Mouse (Mus musculus) liver, embryonic 11.5 days (tissue): ENCODE data around the gene Hoxc5. TPM values are rescaled to one million over a fixed set of nuclear protein-coding genes. Genes with fewer than 3 reads are reported as not detected.

Experiments
- ATAC-seq: fragments of 200-750 bp; cut with Nextera tagmentation; replicated peaks from 2 replicates; pipeline ENCODE4 v1.8.0; 2017; ENCODE audit warnings: moderate number of reproducible peaks, mild to moderate bottlenecking, moderate TSS enrichment, moderate library complexity; ENCODE audit not compliant: low FRiP score
- DNase-seq: peaks from one replicate; pipeline ENCODE4 v3.0.0-alpha.2; 2017; ENCODE audit warnings: low spot score
- H3K27ac ChIP-seq: fragments of 300-500 bp; sonication (generic); 2 replicates; pipeline ENCODE4 v1.5.1; 2014; ENCODE audit warnings: mild to moderate bottlenecking, low read depth, low read length, control low read depth
- H3K27me3 ChIP-seq: fragments of 300-500 bp; sonication (generic); replicated peaks from 2 replicates; pipeline ENCODE4 v1.6.1; 2014; ENCODE audit warnings: low read length, mixed read lengths; ENCODE audit not compliant: control insufficient read depth, insufficient read depth
- H3K36me3 ChIP-seq: fragments of 300-500 bp; sonication (generic); 2 replicates; pipeline ENCODE4 v1.6.1; 2014; ENCODE audit warnings: mild to moderate bottlenecking, low read length, moderate library complexity, mixed read lengths; ENCODE audit not compliant: control insufficient read depth, insufficient read depth
- H3K4me1 ChIP-seq: fragments of 300-500 bp; sonication (generic); replicated peaks from 2 replicates; pipeline ENCODE4 v1.6.1; 2014; ENCODE audit warnings: low read length, mixed read lengths; ENCODE audit not compliant: control insufficient read depth, insufficient read depth
- H3K4me2 ChIP-seq: fragments of 300-500 bp; sonication (generic); 2 replicates; pipeline ENCODE4 v1.6.1; 2014; ENCODE audit warnings: mild to moderate bottlenecking, control low read depth, moderate library complexity
- H3K4me3 ChIP-seq: fragments of 300-500 bp; sonication (generic); 2 replicates; pipeline ENCODE4 v1.5.1; 2014; ENCODE audit warnings: low read depth, low read length, control low read depth
- H3K9ac ChIP-seq: fragments of 300-500 bp; sonication (generic); 2 replicates; pipeline ENCODE4 v1.6.1; 2014; ENCODE audit warnings: low read depth, low read length, control low read depth
- H3K9me3 ChIP-seq: fragments of 300-500 bp; sonication (generic); 2 replicates; pipeline ENCODE4 v1.6.1; 2016; ENCODE audit warnings: low read length, inconsistent platforms, mixed read lengths; ENCODE audit not compliant: control insufficient read depth
- WGBS: fragments of 180-500 bp; shearing (Covaris S2); extraction: QIAGEN DNeasy Blood & Tissue Kit; methylation state at CpG from one replicate; pipeline ENCODE4 v1.1.7; 2014; 5-methylcytosine and 5-hydroxymethylcytosine counted together
- polyA plus RNA-seq: library from polyadenylated mRNA; unstranded; fragments of >200 nt; fragmentation: Nextera tagmentation; extraction: Ambion mirVana; gene quantifications from 2 replicates; pipeline ENCODE4 v1.2.1, GENCODE M21; 2014

Gene Hoxc5
- polyA plus RNA-seq, 1 experiment from 2014 or later, result 4.1 TPM

GRCm38 (mm10) chr15:102963259-102963658 is 4.0 kb upstream of the Hoxc5 start:
- 4% methylated on average over 8 of the region's 8 CpGs for WGBS
- H3K36me3 ChIP-seq, result no peaks in the 10 kb centered on the region
- H3K27ac ChIP-seq, result no peak overlapping the region
- H3K27me3 ChIP-seq, result peaks cover 97% of the 10 kb centered on the region
- no peak for DNase-seq
- no peak for ATAC-seq
- no peak overlapping the region for H3K4me2 ChIP-seq
- peaks cover 3% of the 10 kb centered on the region; the same call in 1 of the 2 replicates for H3K4me1 ChIP-seq
- H3K4me3 ChIP-seq, result no peak overlapping the region
- no peak overlapping the region for H3K9ac ChIP-seq
- H3K9me3 ChIP-seq, result no peaks in the 10 kb centered on the region

- Histone ChIP-seq H3K9me3 (no peaks in the 10 kb centered on the region), H3K4me2 (no peak overlapping the region; the same call in 1 of the 2 replicates), H3K4me3 (no peak overlapping the region), H3K4me1 (peaks cover 3% of the 10 kb centered on the region; the same call in 1 of the 2 replicates), H3K36me3 (no peaks in the 10 kb centered on the region), H3K27ac (no peak overlapping the region), H3K9ac (no peak overlapping the region), H3K27me3 (peaks cover 97% of the 10 kb centered on the region)
- ATAC-seq (no peak), DNase-seq (no peak)
- 2% methylated on average over 28 of the region's 28 CpGs for WGBS
Measured at GRCm38 (mm10) chr15:102963671-102964640, 3.3 kb upstream of the Hoxc5 start.

GRCm38 (mm10) chr15:102965003-102965891 is 2.0 kb upstream of the Hoxc5 start:
- DNase-seq, result no peak
- no peak overlapping the region for H3K4me2 ChIP-seq

GRCm38 (mm10) chr15:102965892-102966775 is 1.1 kb upstream of the Hoxc5 start:
- ATAC-seq (no peak), DNase-seq (no peak)
- Histone ChIP-seq H3K4me1 (peaks cover 3% of the 10 kb centered on the region; the same call in 1 of the 2 replicates), H3K9ac (no peak overlapping the region), H3K9me3 (no peaks in the 10 kb centered on the region), H3K27me3 (peaks cover 98% of the 10 kb centered on the region), H3K27ac (no peak overlapping the region), H3K4me3 (no peak overlapping the region), H3K4me2 (peak overlapping the region; percentile 31; the same call in 1 of the 2 replicates), H3K36me3 (no peaks in the 10 kb centered on the region)
- 4% methylated on average over 30 of the region's 30 CpGs for WGBS

More at GRCm38 (mm10) chr15:102965003-102965891, 2.0 kb upstream of the Hoxc5 start:
- Histone ChIP-seq H3K9me3 (no peaks in the 10 kb centered on the region), H3K9ac (no peak overlapping the region), H3K27ac (no peak overlapping the region), H3K36me3 (no peaks in the 10 kb centered on the region), H3K4me1 (peaks cover 3% of the 10 kb centered on the region; the same call in 1 of the 2 replicates), H3K4me3 (no peak overlapping the region), H3K27me3 (peaks cover 98% of the 10 kb centered on the region)
- ATAC-seq, result no peak
- WGBS, result 4% methylated on average over 26 of the region's 26 CpGs

- DNase-seq, result peak; percentile 36
- Histone ChIP-seq H3K4me1 (peaks cover 3% of the 10 kb centered on the region; the same call in 1 of the 2 replicates), H3K9me3 (no peaks in the 10 kb centered on the region), H3K36me3 (no peaks in the 10 kb centered on the region), H3K27ac (no peak within 1 kb of the TSS), H3K4me2 (peak within 1 kb of the TSS; percentile 31; the same call in 1 of the 2 replicates), H3K27me3 (peaks cover 98% of the 10 kb centered on the region), H3K9ac (no peak within 1 kb of the TSS), H3K4me3 (no peak within 1 kb of the TSS)
- ATAC-seq, result no peak
- WGBS, result 5% methylated on average over 27 of the region's 27 CpGs
Measured at GRCm38 (mm10) chr15:102966776-102967311, 399 bp upstream of the Hoxc5 start, which contains the start of gene Hoxc10. TSS of gene Hoxc10 (plus strand) at chr15:102966796.

- peak; percentile 38 for DNase-seq
- no peak overlapping the region for H3K9ac ChIP-seq
- no peak overlapping the region for H3K4me2 ChIP-seq
Measured at GRCm38 (mm10) chr15:102967511-102968397, 511 bp downstream of the Hoxc5 start.

GRCm38 (mm10) chr15:102969296-102969695 is 2.1 kb downstream of the Hoxc5 start:
- H3K4me3 ChIP-seq, result no peak overlapping the region
- 32% methylated on average over 1 of the region's 1 CpGs for WGBS
- no peak overlapping the region for H3K27ac ChIP-seq
- no peak for ATAC-seq
- H3K27me3 ChIP-seq, result peaks cover 99% of the 10 kb centered on the region
- no peak overlapping the region for H3K9ac ChIP-seq
- H3K4me1 ChIP-seq, result peaks cover 3% of the 10 kb centered on the region; the same call in 1 of the 2 replicates
- H3K4me2 ChIP-seq, result no peak overlapping the region
- no peaks in the 10 kb centered on the region for H3K9me3 ChIP-seq
- no peaks in the 10 kb centered on the region for H3K36me3 ChIP-seq
- no peak for DNase-seq

More at GRCm38 (mm10) chr15:102967511-102968397, 511 bp downstream of the Hoxc5 start:
- Histone ChIP-seq H3K4me3 (no peak overlapping the region), H3K27ac (no peak overlapping the region), H3K36me3 (no peaks in the 10 kb centered on the region), H3K9me3 (no peaks in the 10 kb centered on the region), H3K4me1 (peaks cover 3% of the 10 kb centered on the region; the same call in 1 of the 2 replicates), H3K27me3 (peaks cover 99% of the 10 kb centered on the region)
- WGBS, result 2% methylated on average over 34 of the region's 34 CpGs
- ATAC-seq, result no peak
